Mouse (Mus musculus) kidney, postnatal 0 days (tissue): ENCODE measurements around the gene C2cd5. TPM values are rescaled to one million over a fixed set of nuclear protein-coding genes. Genes with fewer than 3 reads are reported as not detected.

Source experiments
- ATAC-seq: fragments of 200-750 bp; cut with Nextera tagmentation; replicated peaks from 2 replicates; pipeline ENCODE4 v1.8.0; 2017; ENCODE audit warnings: low read depth, moderate number of reproducible peaks, moderate TSS enrichment, moderate library complexity; ENCODE audit not compliant: low FRiP score
- DNase-seq: peaks from one replicate; pipeline ENCODE4 v3.0.0-alpha.2; 2016; ENCODE audit warnings: low spot score
- H3K27ac ChIP-seq: fragments of 300-500 bp; sonication (generic); 2 replicates; pipeline ENCODE4 v1.5.1; 2014; ENCODE audit warnings: mild to moderate bottlenecking
- H3K27me3 ChIP-seq: fragments of 300-500 bp; sonication (generic); 2 replicates; pipeline ENCODE4 v1.6.1; 2014; ENCODE audit warnings: low read length, mixed read lengths; ENCODE audit not compliant: insufficient read depth
- H3K36me3 ChIP-seq: fragments of 300-500 bp; sonication (generic); 2 replicates; pipeline ENCODE4 v1.6.1; 2014; ENCODE audit warnings: low read length, mixed read lengths; ENCODE audit not compliant: insufficient read depth
- H3K4me1 ChIP-seq: fragments of 300-500 bp; sonication (generic); replicated peaks from 2 replicates; pipeline ENCODE4 v1.6.1; 2014; ENCODE audit warnings: antibody characterized with exemption, low read length, mixed read lengths; ENCODE audit not compliant: insufficient read depth
- H3K4me2 ChIP-seq: fragments of 300-500 bp; sonication (generic); 2 replicates; pipeline ENCODE4 v1.6.1; 2014; ENCODE audit warnings: mild to moderate bottlenecking, low read length, moderate library complexity, mixed read lengths
- H3K4me3 ChIP-seq: fragments of 300-500 bp; sonication (generic); replicated peaks from 2 replicates; pipeline ENCODE4 v1.5.1; 2014; ENCODE audit warnings: low read depth, low read length
- H3K9ac ChIP-seq: fragments of 300-500 bp; sonication (generic); 2 replicates; pipeline ENCODE4 v1.6.1; 2014; ENCODE audit warnings: low read depth, low read length
- H3K9me3 ChIP-seq: fragments of 300-500 bp; sonication (generic); replicated peaks from 2 replicates; pipeline ENCODE4 v1.6.1; 2016; ENCODE audit warnings: low read length, inconsistent platforms, mixed read lengths
- CTCF ChIP-seq: IDR thresholded peaks from 2 replicates; pipeline ENCODE4 v1.5.1; 2016; ENCODE audit warnings: antibody characterized with exemption, low read depth, mild to moderate bottlenecking, moderate library complexity
- WGBS: fragments of 180-500 bp; shearing (Covaris S2); extraction: QIAGEN DNeasy Blood & Tissue Kit; methylation state at CpG from one replicate; pipeline ENCODE4 v1.1.7; 2014; 5-methylcytosine and 5-hydroxymethylcytosine counted together
- polyA plus RNA-seq: library from polyadenylated mRNA; unstranded; fragments of >200 nt; fragmentation: Nextera tagmentation; extraction: Ambion mirVana; gene quantifications from 2 replicates; pipeline ENCODE4 v1.2.1, GENCODE M21; 2015

C2cd5 gene
- polyA plus RNA-seq, 1 experiment from 2014 or later, result 19.1 TPM

DNA sequence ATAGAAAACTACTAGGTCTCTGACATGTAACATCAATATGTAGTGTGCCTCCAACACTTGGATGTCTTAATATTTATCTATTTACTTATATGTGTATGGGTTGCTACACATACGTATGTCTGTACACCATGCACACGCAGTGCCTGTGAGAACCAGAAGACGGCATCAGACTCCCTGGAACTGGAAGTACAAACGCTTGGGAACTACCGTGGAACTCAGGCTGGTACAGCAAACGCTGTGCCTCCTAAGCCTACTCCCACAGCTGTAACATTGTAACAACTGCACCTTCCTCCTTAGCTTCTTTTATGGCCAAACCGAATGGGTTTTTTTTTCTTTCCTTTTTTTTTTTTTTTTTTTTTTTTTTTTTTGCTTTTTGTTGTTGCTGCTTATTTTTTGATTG, 10.4 kb upstream of the C2cd5 start:
- 65% methylated on average over 7 of the region's 7 CpGs for WGBS
- no peak overlapping the region for H3K4me3 ChIP-seq
- no peaks in the 10 kb centered on the region for H3K4me1 ChIP-seq
- no peak for ATAC-seq
- H3K9me3 ChIP-seq, result no peaks in the 10 kb centered on the region
- DNase-seq, result peak; percentile 34
- no peak overlapping the region for H3K4me2 ChIP-seq
- no peak overlapping the region for H3K9ac ChIP-seq
- TF ChIP-seq CTCF, result peak; percentile 38; the same call in 1 of the 2 replicates
- no peaks in the 10 kb centered on the region for H3K27me3 ChIP-seq
- H3K36me3 ChIP-seq, result no peaks in the 10 kb centered on the region
- H3K27ac ChIP-seq, result no peak overlapping the region

GRCm38 (mm10) chr6:143109622-143110218, 9.8 kb upstream of the C2cd5 start:
- no peak overlapping the region for H3K4me3 ChIP-seq
- H3K9ac ChIP-seq, result no peak overlapping the region
- ATAC-seq, result no peak
- no peak for TF ChIP-seq CTCF
- no peaks in the 10 kb centered on the region for H3K27me3 ChIP-seq
- H3K27ac ChIP-seq, result no peak overlapping the region
- DNase-seq, result no peak
- no peak overlapping the region for H3K4me2 ChIP-seq
- 79% methylated on average over 16 of the region's 16 CpGs for WGBS
- H3K9me3 ChIP-seq, result no peaks in the 10 kb centered on the region
- H3K4me1 ChIP-seq, result no peaks in the 10 kb centered on the region
- no peaks in the 10 kb centered on the region for H3K36me3 ChIP-seq

DNA sequence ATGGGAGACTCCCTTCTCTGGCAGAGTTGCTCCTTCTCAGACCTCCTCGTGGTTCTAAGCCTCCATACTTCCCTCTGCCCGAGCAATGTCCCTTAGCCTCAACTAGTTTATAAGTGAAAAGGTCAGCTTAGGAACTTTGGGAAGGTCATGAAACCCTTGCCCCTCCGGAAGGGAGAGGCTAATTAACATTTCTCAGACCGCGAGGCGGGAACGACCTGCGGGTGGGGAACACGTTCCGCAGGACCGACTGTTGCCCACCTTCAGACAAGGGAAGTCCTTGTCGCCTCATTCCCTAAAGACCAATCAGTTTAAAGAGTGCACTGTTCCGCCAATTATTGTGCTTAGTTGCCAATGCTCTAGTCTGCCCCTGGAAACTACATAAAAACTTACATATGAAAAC, 8.1 kb upstream of the C2cd5 start:
- H3K4me1 ChIP-seq, result no peaks in the 10 kb centered on the region
- DNase-seq (no peak), ATAC-seq (no peak)
- no peak overlapping the region for H3K9ac ChIP-seq
- WGBS, result 74% methylated on average over 13 of the region's 13 CpGs
- no peaks in the 10 kb centered on the region for H3K36me3 ChIP-seq
- no peak overlapping the region for H3K4me2 ChIP-seq
- no peaks in the 10 kb centered on the region for H3K9me3 ChIP-seq
- TF ChIP-seq CTCF, result no peak
- H3K4me3 ChIP-seq, result no peak overlapping the region
- no peak overlapping the region for H3K27ac ChIP-seq
- no peaks in the 10 kb centered on the region for H3K27me3 ChIP-seq

DNA sequence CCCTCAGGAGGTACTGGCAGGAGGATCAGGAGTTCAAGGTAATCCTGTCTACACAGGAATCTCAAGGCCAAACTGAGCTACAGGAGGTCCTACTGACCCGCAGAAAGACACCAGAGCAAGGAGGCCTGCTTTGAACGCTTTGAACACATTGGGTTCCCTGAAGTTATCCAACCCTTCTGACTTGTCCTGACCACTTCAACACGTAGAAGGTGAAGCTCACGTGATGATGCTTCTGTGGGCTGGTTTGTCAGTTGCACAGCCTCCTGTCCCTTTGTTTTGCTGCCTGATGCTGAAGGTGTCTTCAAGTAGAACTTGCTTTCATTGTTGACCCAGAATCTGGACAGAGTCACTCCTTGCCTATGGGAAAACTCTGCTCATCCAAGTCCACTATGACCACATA, 7.7 kb upstream of the C2cd5 start:
- Histone ChIP-seq H3K4me3 (no peak overlapping the region), H3K4me1 (no peaks in the 10 kb centered on the region), H3K9me3 (no peaks in the 10 kb centered on the region), H3K27me3 (no peaks in the 10 kb centered on the region), H3K36me3 (no peaks in the 10 kb centered on the region), H3K27ac (no peak overlapping the region), H3K4me2 (no peak overlapping the region), H3K9ac (no peak overlapping the region)
- no peak for DNase-seq
- WGBS, result 95% methylated on average over 4 of the region's 4 CpGs
- no peak for TF ChIP-seq CTCF
- no peak for ATAC-seq

DNA sequence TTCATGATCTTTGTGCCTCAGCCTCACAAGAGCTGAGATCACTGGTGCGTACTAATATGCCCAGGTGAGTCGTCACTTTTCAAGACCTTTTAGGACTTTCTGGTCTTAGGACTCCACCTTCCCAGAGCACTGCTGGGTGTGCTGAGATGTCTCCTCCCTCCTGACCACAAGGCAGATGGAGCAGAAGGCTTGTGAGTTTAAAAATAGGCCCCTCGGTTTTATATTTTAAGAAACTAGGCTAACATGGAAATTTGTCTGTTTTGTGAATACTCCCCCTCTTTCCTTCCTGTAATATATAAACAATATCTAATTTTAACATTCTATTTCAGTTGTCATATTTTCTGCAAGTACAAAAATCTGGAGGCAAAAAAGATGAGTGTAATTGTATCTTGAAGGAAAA, 5.8 kb upstream of the C2cd5 start:
- Histone ChIP-seq H3K4me3 (no peak overlapping the region), H3K27me3 (no peaks in the 10 kb centered on the region), H3K4me2 (no peak overlapping the region), H3K27ac (no peak overlapping the region), H3K9me3 (no peaks in the 10 kb centered on the region), H3K36me3 (no peaks in the 10 kb centered on the region), H3K9ac (no peak overlapping the region), H3K4me1 (no peaks in the 10 kb centered on the region)
- no peak for TF ChIP-seq CTCF
- ATAC-seq (no peak), DNase-seq (no peak)
- 69% methylated on average over 3 of the region's 3 CpGs for WGBS

DNA sequence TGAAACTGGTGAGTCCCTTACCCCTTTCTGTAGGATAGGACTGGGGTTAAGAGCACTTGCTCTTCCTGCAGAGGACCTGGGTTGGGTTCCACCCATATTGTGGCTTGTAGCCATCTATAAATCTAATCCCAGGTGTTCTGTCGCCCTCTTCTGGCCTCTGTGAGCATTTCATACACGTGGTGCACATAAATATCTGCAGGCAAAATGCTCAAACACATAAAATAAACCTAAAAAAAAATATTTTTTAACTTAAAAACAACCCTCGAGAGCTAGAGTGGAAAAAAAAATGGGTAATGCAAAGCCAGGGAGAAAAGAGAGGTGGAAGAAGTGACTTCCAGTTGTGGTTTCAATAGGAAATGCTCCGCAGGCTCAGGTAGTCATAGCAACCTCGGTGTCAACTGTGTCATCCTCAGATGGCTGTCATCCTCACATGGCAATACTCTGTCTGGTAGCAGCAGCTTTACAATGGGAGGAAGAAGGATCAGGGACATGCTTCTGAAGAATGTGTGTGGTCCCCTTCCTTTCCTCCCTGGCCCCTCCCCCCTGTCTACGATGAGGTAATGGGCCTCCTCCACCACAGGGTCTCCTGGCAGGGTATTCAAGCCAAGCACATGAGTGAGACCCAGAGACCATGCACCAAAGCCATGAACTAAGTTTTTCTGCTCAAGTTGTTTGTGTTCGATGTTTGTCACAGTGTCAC, 4.2 kb upstream of the C2cd5 start:
- Histone ChIP-seq H3K36me3 (no peaks in the 10 kb centered on the region), H3K4me2 (no peak overlapping the region), H3K27me3 (no peaks in the 10 kb centered on the region), H3K4me1 (no peaks in the 10 kb centered on the region), H3K27ac (no peak overlapping the region), H3K9me3 (no peaks in the 10 kb centered on the region), H3K4me3 (no peak overlapping the region), H3K9ac (no peak overlapping the region)
- TF ChIP-seq CTCF, result peak; percentile 24; the same call in 1 of the 2 replicates
- no peak for ATAC-seq
- DNase-seq, result no peak
- 70% methylated on average over 7 of the region's 7 CpGs for WGBS
